Mouse (Mus musculus): ENCODE results near the gene Fancg.
"Not testable (repeated sequence)": the region's sequence is repeated elsewhere in the genome, so short reads cannot be mapped to it uniquely, and the experiment has no call there.

Gene Fancg

GRCm38 (mm10) chr4:42998022-42998421, 12.3 kb downstream of the Fancg start:
- DNase-seq, result no peak

- no peak for DNase-seq
Measured at GRCm38 (mm10) chr4:42988296-42988695, 22.0 kb downstream of the Fancg start.

GRCm38 (mm10) chr4:42980467-42980866, 29.8 kb downstream of the Fancg start:
- DNase-seq, result not testable (repeated sequence)

GRCm38 (mm10) chr4:42978062-42978461, 32.2 kb downstream of the Fancg start:
- DNase-seq, result no peak

- DNase-seq, result no peak
Measured at GRCm38 (mm10) chr4:42973868-42974267, 36.4 kb downstream of the Fancg start.

- no peak for DNase-seq
Measured at GRCm38 (mm10) chr4:42972952-42973351, 37.4 kb downstream of the Fancg start.

- DNase-seq, result no peak
Measured at GRCm38 (mm10) chr4:42969304-42969703, 41.0 kb downstream of the Fancg start, which contains the start of gene 1700022I11Rik. Gene 1700022I11Rik (plus strand): TSS chr4:42969604.

GRCm38 (mm10) chr4:42965039-42965719, 45.1 kb downstream of the Fancg start:
- DNase-seq, result peak; percentile 45

- no peak for DNase-seq
Measured at GRCm38 (mm10) chr4:42963480-42963879, 46.8 kb downstream of the Fancg start.

- no peak for DNase-seq
Measured at GRCm38 (mm10) chr4:42961592-42961991, 48.7 kb downstream of the Fancg start.

GRCm38 (mm10) chr4:42959382-42959781, 50.9 kb downstream of the Fancg start:
- no peak for DNase-seq

GRCm38 (mm10) chr4:42958942-42959341, 51.4 kb downstream of the Fancg start:
- no peak for DNase-seq

GRCm38 (mm10) chr4:42957979-42958378, 52.3 kb downstream of the Fancg start:
- DNase-seq, result no peak

- no peak for DNase-seq
Measured at GRCm38 (mm10) chr4:42957306-42957705, 53.0 kb downstream of the Fancg start.

GRCm38 (mm10) chr4:42956581-42956980, 53.7 kb downstream of the Fancg start:
- no peak for DNase-seq

GRCm38 (mm10) chr4:42955200-42955599, 55.1 kb downstream of the Fancg start:
- no peak for DNase-seq

- peak; percentile 74 for DNase-seq
Measured at GRCm38 (mm10) chr4:42954297-42954696, 56.0 kb downstream of the Fancg start.

GRCm38 (mm10) chr4:42953435-42954094, 56.7 kb downstream of the Fancg start:
- DNase-seq, result no peak

- no peak for DNase-seq
Measured at GRCm38 (mm10) chr4:42952563-42952962, 57.7 kb downstream of the Fancg start.
